Mouse (Mus musculus): Measurements from ENCODE around the gene Macrod2.

The Macrod2 gene

GRCm38 (mm10) chr2:142403394-142403793 lies 2008.3 kb downstream of the Macrod2 start:
- no peak for DNase-seq

GRCm38 (mm10) chr2:142404321-142404720 lies 2009.2 kb downstream of the Macrod2 start:
- DNase-seq: no peak

GRCm38 (mm10) chr2:142407341-142407740 lies 2012.2 kb downstream of the Macrod2 start:
- no peak for DNase-seq

- DNase-seq: no peak
Observed at GRCm38 (mm10) chr2:142410124-142410523, 2015.0 kb downstream of the Macrod2 start.

GRCm38 (mm10) chr2:142433126-142433525 lies 2038.0 kb downstream of the Macrod2 start:
- DNase-seq: no peak

GRCm38 (mm10) chr2:142434731-142435130 lies 2039.6 kb downstream of the Macrod2 start:
- no peak for DNase-seq

- peak; percentile 20 to 24 for DNase-seq
Observed at GRCm38 (mm10) chr2:142437606-142438461, 2042.7 kb downstream of the Macrod2 start.
